Mouse (Mus musculus): ENCODE measurements around the gene Commd7. TPM values are rescaled to one million over a fixed set of nuclear protein-coding genes. Genes with fewer than 3 reads are reported as not detected.

The Commd7 gene
- total RNA-seq, 2 experiments from 2014 or later = 28.5 to 40.5 TPM

DNA sequence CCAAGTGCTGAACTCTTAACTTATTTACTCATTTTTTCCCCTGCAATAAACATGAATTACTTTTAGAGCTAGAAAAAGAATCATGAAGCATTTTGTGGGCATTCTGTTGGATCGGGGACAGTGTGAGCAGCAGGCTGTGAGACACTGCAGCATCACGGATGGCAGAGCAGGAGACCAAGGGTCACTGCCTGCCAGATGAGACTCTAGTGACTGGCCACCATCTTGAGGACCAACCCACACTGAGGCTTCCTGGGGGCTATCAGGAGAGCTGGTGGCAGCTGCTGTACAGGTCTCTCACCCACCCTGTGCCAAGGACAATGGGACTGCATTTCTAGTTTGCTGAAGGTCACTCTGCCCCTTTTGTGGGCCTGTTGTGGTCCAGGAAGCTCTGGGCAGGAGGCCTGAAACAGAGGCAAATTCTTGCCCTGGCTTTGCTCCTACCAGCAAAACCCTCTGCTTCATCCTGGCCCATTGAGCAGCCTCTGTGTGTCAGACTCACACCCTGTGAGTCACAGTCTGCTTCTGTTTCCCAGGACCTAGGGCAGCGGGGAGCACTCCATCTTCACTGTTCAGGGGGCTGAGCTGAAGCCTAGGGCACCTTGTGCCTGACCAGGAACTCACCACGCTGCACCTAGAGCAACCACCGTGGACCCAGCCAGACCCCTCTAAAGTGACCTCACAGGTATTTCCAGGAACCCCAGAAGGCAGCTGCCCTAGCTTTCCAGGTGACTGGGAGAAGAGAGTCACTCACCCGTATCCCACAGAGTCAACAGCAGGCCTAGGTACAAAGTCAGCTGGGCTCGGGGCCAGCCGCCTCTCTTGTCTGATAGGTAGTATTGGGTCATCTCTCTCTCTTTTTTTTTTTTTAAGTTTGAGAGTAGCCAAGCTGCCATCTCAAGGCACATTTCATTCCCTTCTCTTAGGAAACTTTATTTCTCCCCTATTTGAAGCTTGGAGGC is 40.2 kb downstream of the Commd7 start:
- DNase-seq (ENCODE audit: low spot score in 2 of 2) = no peak

DNA sequence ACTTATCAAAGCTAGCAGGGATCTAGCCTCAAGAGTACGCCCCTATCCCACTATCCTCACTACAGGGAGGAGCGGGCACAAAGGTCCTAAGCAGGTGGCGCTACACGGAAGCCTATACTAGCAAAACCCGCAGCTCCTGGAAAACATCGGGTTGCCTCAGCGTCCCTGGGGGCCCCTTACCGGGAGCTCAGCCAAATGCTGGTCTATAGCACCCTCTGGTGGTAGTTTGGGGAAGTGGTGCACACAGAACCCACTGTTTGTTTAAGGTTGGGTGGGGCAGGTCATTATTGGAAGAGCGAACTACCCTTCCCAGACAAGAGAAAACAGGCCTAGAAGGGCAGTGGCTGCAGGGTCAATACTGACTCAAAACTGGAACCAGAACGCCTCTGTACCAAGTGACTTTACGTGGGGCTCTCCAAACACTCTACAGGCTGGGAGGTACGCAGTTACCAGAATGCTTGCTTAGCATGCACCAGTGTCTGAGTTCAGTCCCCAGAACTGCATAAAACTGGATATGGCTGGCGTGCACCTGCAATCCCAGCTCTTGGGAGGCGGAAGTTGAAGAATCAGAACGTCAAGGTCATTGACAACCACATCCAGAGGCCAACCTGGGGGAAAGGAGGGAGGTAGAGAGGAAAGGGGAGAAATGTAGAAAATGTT is 45.9 kb downstream of the Commd7 start:
- peak; percentile 83 to 84 for DNase-seq (ENCODE audit: low spot score in 2 of 2)

DNA sequence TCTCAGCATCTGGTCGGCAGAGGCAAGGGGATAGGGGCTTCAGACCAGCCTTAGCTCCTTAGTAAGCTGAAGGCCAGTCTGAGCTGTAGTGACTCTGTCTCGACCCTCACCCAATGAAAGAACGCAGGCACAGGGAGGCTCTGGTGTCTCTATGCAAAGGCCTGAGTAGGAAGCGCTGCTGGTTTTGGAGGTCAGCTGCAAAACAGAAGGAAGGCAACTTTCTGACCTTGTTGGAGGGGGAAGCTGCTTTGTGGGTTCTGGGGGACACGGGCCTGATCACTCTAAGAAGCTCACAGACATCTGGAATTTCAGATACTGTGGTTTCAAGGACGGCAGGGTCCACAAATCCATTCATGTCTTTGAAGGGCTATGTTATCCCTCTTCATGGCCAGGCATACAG is 46.6 kb downstream of the Commd7 start:
- DNase-seq (ENCODE audit: low spot score in 2 of 2) = no peak

DNA sequence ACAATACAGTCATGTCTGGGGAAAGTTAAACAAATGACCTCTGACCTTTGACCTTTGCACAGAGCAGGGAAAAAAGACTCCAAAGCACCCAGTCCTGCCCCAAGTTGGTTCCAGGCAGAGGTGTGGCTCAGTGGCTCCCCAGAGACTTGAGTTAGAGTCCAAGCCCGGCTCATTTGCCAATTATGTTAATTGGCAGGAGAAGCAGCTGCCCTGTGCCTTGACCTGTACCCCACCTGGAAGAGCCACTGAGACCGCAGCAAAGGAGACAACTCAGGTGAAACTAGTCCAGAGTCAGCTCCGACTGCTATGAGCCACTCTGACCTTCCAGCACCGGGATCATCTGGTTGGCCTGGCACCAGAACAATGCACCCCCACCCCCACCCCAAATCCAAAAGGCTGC is 48.2 kb downstream of the Commd7 start:
- DNase-seq (ENCODE audit: low spot score in 2 of 2) = no peak

DNA sequence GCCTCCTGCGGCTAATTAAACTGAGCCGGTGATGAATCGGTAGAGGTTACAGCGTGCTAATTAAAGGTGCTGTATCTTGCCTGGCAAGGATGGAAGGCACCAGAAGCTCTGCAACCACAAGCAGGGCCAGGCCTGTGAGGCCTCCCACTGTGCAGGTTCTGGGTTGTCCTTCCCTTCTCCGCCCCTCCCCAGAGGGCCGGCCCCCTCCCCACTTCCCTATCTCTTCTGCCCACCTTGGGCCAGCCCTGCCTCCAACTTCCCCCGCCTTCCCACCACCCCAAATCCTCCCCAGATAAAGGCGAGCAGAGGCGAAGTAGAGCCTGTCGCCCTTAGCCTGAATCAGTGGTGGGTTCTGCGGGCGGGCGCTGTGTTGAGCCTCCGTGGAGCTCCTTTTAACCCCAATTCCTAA is 48.9 kb downstream of the Commd7 start:
- no peak for DNase-seq (ENCODE audit: low spot score in 2 of 2)

DNA sequence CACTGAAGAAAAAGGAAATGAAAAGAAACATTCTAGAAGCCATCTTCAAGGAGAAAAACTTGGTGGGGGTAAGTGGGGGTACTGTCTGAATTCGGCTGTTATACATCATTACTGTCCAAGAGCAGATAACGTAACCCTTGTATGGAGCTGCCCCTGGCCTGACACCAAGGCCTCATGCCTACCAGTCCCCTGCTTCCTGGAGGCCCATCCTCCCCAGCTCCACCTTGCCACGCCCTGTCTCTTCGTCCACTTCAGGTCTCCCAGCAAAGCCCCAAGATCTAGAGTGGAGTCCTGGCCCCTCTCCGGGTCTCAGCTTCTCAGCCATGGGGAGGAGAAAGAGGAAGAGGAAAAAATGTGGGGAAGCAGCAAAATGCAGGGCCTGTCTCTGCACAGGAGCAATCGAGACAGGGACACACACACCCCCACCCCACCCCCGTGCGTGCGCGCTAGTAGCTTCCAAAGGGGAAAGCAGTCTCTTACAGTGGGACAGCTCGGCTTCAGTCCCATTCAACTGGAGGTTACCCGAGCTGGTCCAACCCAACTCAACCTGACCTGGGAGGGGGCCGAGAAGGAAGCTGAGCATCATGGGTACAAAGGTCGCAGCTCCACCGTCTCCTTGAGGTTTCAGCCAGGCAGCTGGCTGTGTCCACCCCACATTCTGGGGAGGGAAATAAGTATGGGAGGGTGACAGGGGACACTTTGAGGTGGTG is 49.5 kb downstream of the Commd7 start:
- DNase-seq (ENCODE audit: low spot score in 2 of 2) = no peak

DNA sequence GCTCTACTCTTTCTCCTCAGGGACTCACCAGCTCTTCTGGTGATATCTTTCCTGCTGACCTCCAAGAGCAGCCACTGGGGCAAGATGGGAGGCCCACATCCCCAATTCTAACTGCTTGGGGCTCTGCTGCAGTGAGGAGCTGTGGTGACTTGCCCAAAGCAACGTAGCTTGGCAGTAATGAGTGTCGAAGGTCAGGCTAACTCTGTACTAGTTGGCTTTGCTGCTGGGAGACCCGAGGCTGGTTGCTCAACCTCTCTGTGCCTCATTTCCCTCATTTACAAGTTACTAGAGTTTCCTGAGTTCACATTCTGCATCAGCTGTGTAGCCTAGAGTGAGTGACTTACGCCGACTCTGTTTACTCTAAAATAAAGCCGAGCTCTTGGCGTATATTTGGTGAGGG is 51.2 kb downstream of the Commd7 start:
- DNase-seq (ENCODE audit: low spot score in 2 of 2) = no peak

DNA sequence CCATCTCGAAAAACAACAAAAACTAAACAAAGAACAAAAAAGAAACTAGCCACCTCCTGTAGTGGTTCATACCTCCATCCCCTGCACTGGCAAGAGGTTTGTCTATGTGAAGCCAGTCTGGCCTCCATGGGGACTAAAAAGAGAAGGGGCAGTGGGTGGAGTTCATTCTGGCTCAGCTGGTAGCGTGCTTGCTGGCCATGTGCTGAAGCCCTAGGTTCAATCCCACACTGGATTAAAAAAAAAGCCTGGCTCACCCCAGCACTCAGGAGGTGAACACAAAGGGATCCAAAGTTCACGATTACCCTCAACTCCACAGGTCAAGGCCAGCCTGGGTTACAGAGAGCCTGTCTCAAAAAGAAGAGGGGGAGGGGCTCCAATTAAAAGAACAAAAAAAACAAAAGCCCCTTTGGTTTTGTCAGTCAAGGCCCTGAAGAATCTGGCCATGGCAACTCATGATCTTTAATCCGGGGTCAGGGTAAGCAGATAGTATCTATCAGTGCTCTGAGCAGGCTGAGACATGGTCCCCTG is 52.1 kb downstream of the Commd7 start:
- no peak for DNase-seq (ENCODE audit: low spot score in 2 of 2)

DNA sequence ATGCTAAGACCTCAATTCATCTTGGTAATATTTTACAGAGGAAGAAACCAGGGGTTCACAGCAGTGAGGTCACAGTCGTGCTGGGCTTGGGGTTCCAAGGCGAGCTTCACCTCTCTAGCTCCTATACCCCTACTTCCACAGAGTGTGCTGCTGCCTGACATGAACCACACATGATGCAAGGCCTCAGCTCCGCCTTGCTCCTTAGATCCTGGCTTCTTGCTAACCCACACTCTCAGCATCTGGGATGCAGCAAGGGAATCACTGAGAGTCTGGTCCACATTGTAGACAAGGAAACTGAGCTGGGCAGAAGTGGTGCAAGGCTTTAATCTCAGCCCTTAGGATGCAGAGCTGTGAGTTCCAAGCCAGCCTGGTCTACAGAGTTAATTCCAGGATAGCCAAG is 52.5 kb downstream of the Commd7 start:
- no peak for DNase-seq (ENCODE audit: low spot score in 2 of 2)

DNA sequence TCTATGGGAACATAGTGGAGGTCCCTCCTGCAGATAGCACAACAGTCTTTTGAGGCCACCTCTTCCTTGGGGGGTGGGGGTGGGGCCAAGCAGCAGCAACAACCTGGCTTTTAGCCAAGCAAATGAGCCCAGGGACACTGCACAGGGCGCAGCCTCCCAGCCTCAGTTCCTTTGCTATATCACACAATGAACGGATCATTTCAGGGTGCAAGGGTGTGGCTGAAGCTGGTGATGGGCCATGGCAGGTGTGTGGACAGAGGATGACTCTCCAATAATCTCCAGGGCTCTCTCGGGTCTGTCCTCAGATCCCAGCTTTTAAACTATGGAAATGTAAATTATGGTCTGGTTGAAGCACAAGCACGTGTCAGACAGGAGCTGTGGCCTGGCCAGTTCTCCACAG is 55.5 kb downstream of the Commd7 start:
- DNase-seq (ENCODE audit: low spot score in 2 of 2) = no peak

DNA sequence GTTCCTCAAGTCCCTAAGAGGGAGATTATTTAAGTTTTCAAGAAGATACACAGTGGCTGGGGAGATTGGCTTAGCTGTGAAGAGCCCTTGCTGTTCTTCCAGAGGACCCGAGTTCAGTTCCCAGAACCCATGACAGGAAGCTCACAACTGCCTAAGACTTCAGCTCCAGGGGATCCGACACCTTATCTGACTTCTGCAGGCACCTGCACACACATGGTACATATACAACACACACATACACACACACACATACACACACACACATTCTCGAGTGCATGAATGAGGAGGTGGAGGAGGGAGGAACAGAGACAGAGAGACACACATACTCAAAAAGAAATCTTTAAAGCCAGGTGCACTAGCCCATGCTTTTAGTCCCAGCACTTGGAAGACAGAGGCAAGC is 56.4 kb downstream of the Commd7 start:
- no peak for DNase-seq (ENCODE audit: low spot score in 2 of 2)

DNA sequence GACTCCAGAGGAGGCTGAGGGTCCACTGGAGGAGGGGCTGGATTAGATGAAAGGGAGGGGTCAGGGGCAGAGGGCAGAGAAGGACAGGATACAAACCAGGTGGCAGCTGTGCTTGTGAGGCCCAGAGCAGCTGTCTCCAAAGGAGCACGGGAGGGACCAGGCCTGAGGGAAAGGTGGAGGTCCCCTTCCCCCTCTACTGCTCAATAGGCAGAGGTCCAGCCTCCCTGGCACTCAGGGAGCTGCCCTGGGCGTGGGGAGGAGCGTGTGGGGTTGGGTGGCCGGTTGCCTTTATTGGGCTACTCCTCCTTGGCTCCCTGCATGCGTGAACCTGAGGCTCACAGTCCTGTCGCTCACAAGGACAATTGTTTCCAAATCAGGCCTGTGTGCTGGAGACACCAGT is 57.0 kb downstream of the Commd7 start:
- no peak for DNase-seq (ENCODE audit: low spot score in 2 of 2)

DNA sequence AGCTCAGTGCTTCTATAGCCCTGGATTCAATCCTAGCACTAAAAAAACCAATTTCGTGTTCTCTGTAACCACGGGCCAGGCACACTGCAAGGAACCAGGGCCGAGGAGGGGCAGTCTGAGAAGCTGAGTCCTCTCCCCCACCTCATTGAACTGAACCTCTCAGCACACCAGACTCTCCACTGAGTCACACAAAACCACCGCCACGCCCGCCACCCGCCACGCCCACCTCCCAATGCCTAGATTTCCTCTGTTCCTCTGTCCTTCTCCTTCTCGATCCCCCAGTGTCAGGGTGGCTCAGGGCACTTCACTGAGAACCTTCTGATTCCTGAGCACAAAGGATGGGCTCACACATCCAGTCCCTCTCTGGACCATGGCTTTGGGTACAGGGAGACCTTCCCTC is 59.5 kb downstream of the Commd7 start:
- DNase-seq (ENCODE audit: low spot score in 2 of 2) = no peak

DNA sequence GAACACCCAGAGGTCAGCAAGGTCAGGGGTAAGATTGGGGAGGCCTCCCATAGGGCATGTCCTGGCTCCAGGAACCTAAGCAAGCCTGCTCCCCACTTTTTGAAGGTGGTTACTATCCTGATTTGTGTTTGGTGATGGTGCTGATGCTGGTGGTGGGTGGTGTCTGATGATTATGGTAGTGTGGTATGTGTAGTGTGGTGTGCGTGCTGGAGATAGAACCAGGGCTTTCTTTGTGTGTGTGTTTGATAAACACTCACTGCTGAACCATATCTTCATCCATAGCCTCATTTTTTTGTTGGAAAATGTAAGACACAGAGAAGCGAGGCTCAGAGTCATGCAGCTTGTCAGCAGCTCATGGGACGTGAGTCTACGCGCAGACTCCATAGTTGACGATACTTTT is 64.0 kb downstream of the Commd7 start:
- DNase-seq (ENCODE audit: low spot score in 2 of 2) = no peak

DNA sequence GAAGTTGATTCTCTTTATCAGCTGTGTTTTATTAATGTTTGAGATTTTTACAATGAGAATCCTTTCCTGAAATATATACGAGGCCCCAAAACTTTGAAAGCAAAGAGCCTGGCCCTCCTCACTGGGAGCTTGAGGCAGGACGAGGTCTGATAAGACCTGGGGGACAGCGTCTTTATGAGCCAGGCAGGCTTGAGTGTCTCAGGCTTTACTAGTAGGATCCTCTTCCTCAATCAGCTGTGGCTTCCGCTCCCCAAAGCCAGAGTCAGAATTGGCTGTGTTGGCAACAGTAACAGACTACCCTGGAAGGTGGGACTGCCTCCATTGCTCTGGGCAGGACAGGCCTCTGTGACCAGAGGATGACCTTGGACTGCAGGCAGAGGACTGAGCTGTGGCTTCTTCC is 64.6 kb downstream of the Commd7 start:
- no peak for DNase-seq (ENCODE audit: low spot score in 2 of 2)

Other genes starting within 250 kb of the Commd7 start
- not detected for gene 4930404H24Rik, start 140.0 kb downstream of the Commd7 start, total RNA-seq (2021)
- 10 to 100 TPM in 1 of 2 experiments, 1 to 10 TPM in 1; 9.4 to 13.2 TPM for gene Nol4l, start 102.8 kb downstream of the Commd7 start, total RNA-seq (2021)
- gene Dnmt3b, start 16.7 kb upstream of the Commd7 start, total RNA-seq (2021) = 1 to 10 TPM; 1.2 to 1.4 TPM
- not detected for gene Dnmt3c, start 63.9 kb upstream of the Commd7 start, total RNA-seq (2021)
- gene Mapre1, start 108.5 kb upstream of the Commd7 start, total RNA-seq (2021) = 10 to 100 TPM; 92.5 to 98.8 TPM
- gene Efcab8, start 147.2 kb upstream of the Commd7 start, total RNA-seq (2021) = under 1 TPM; 0.20 to 0.26 TPM
- gene Sun5, start 238.3 kb upstream of the Commd7 start, total RNA-seq (2021) = not detected
- gene Bpifb2, start 242.3 kb upstream of the Commd7 start, total RNA-seq (2021) = under 1 TPM in 1 of 2 experiments, not detected in 1; 0.17 TPM

Data from adrenal gland, adult 18-20 months (tissue).